Mouse (Mus musculus) embryonic facial prominence, embryonic 12.5 days (tissue): ENCODE measurements around the gene Sh2d6. TPM values are rescaled to one million over a fixed set of nuclear protein-coding genes. Genes with fewer than 3 reads are reported as not detected.

Experiments
- ATAC-seq: fragments of 200-750 bp; cut with Nextera tagmentation; 2 replicates; pipeline ENCODE4 v1.8.0; 2017; ENCODE audit not compliant: insufficient number of reproducible peaks, insufficient read depth, low FRiP score, low TSS enrichment
- H3K27ac ChIP-seq: fragments of 300-500 bp; sonication (generic); 2 replicates; pipeline ENCODE4 v1.5.1; 2016; ENCODE audit warnings: mild to moderate bottlenecking
- H3K27me3 ChIP-seq: fragments of 300-500 bp; sonication (generic); 2 replicates; pipeline ENCODE4 v1.6.1; 2016; ENCODE audit warnings: mild to moderate bottlenecking, moderate library complexity
- H3K36me3 ChIP-seq: fragments of 300-500 bp; sonication (generic); 2 replicates; pipeline ENCODE4 v1.6.1; 2016; ENCODE audit warnings: mild to moderate bottlenecking
- H3K4me1 ChIP-seq: fragments of 300-500 bp; sonication (generic); 2 replicates; pipeline ENCODE4 v1.6.1; 2016
- H3K4me2 ChIP-seq: fragments of 300-500 bp; sonication (generic); replicated peaks from 2 replicates; pipeline ENCODE4 v1.6.1; 2016; ENCODE audit warnings: mild to moderate bottlenecking, moderate library complexity
- H3K4me3 ChIP-seq: fragments of 300-500 bp; sonication (generic); 2 replicates; pipeline ENCODE4 v1.5.1; 2016; ENCODE audit warnings: mild to moderate bottlenecking
- H3K9ac ChIP-seq: fragments of 300-500 bp; sonication (generic); 2 replicates; pipeline ENCODE4 v1.6.1; 2016; ENCODE audit warnings: mild to moderate bottlenecking, moderate library complexity
- H3K9me3 ChIP-seq: fragments of 300-500 bp; sonication (generic); 2 replicates; pipeline ENCODE4 v1.6.1; 2016; ENCODE audit warnings: mild to moderate bottlenecking, moderate library complexity
- WGBS: fragments of 180-500 bp; shearing (Covaris S2); methylation state at CpG from one replicate; pipeline ENCODE4 v1.1.7; 2016; 5-methylcytosine and 5-hydroxymethylcytosine counted together
- polyA plus RNA-seq: library from polyadenylated mRNA; unstranded; fragments of >200 nt; fragmentation: Nextera tagmentation; extraction: Ambion mirVana; gene quantifications from 2 replicates; pipeline ENCODE4 v1.2.1, GENCODE M21; 2016

Gene Sh2d6
- polyA plus RNA-seq, 1 experiment from 2014 or later = not detected

DNA sequence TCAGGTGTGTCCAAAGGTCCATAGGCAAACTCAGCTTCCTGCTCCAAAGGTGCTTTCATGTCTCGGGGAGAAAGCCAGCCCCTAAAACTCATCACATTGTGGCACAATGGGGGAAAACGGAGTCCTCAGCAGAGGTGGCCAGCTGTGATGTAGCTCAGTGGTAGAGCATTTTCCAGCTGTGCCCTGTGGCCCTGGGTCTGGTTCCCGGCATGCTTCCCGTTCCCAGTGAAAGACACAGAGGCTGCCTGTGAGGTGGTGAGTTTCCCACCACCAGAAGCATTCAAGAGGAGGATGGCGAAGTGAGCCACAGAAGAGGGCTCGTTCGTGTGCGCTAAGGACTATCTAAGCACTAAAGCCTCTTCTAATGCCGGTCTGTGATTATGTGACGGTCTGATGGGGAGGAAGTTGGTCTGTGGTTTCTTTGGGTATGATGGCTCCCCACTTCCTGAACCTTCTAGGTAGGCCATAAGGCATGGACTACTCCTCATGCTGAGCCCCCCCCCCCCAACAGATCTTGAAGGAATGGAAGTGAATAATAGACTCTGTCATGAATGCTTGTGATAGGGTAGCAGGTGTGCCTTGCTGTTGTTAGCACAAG, 29.1 kb upstream of the Sh2d6 start:
- no peak for ATAC-seq
- Histone ChIP-seq H3K4me2 (no peak overlapping the region), H3K9me3 (no peaks in the 10 kb centered on the region), H3K9ac (no peak overlapping the region), H3K27me3 (no peaks in the 10 kb centered on the region), H3K4me1 (peaks cover 21% of the 10 kb centered on the region), H3K36me3 (no peaks in the 10 kb centered on the region), H3K27ac (peak overlapping the region; percentile 93; the same call in 1 of the 2 replicates), H3K4me3 (no peak overlapping the region)
- 84% methylated on average over 10 of the region's 10 CpGs for WGBS

DNA sequence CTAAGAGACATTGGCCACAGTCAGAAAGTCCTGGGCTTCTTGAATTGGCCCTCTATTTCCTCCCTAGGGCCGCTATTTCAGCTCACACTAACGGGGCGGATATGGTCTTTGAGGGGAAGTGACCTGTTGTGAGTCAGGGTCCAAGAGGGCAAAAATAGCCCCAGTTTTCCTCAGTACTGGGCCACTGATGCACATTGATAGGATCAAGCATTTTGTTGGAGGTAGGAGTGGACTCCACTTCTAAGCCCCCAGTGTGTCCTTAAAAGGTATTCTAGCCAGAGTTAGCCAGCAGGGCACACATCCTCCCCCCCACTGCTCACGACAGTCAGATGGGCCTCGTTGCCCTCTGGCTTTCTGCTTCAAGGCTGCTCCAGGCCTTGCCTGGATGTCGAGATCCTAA, 28.5 kb upstream of the Sh2d6 start:
- H3K27me3 ChIP-seq = no peaks in the 10 kb centered on the region
- H3K4me1 ChIP-seq = peaks cover 21% of the 10 kb centered on the region
- no peaks in the 10 kb centered on the region for H3K36me3 ChIP-seq
- 0 out of 2 replicates have a peak overlapping the region, but pooled peaks have one; percentile 30 for H3K27ac ChIP-seq
- no peak overlapping the region for H3K4me3 ChIP-seq
- no peaks in the 10 kb centered on the region for H3K9me3 ChIP-seq
- ATAC-seq = no peak
- no peak overlapping the region for H3K9ac ChIP-seq
- H3K4me2 ChIP-seq = no peak overlapping the region
- WGBS = 46% methylated on average over 6 of the region's 6 CpGs

DNA sequence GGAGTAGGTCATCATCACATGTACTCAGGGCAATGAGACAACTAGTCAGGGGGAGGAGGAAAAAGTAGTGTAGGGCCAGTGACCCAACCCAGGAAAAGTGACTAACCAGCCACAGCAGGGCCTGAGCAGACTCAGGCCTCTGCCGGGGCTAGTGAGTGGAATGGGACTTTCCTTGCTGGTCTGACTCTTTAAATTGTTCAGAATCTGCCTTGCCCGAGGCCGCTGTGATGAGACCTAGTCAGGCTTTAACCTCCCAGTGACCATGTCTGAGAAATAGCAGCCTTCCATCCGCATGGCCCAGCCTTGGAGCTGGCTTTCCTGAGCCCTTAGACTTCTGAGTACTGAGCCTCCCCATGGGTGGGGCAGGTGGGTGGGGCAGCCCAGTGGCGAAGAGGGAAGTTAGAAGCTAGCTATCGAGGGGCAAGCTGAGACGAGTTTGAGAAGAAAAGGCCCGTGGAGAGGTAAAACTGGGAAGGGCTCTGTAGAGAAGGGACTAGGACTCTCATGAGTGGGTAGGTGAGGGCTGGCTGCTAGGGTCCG, 27.6 kb upstream of the Sh2d6 start:
- peaks cover 28% of the 10 kb centered on the region for H3K4me1 ChIP-seq
- H3K9ac ChIP-seq = no peak overlapping the region
- no peaks in the 10 kb centered on the region for H3K9me3 ChIP-seq
- 0 out of 2 replicates have a peak overlapping the region, but pooled peaks have one; percentile 25 for H3K27ac ChIP-seq
- no peaks in the 10 kb centered on the region for H3K27me3 ChIP-seq
- WGBS = 52% methylated on average over 9 of the region's 9 CpGs
- ATAC-seq = no peak
- no peak overlapping the region for H3K4me2 ChIP-seq
- H3K36me3 ChIP-seq = no peaks in the 10 kb centered on the region
- no peak overlapping the region for H3K4me3 ChIP-seq

DNA sequence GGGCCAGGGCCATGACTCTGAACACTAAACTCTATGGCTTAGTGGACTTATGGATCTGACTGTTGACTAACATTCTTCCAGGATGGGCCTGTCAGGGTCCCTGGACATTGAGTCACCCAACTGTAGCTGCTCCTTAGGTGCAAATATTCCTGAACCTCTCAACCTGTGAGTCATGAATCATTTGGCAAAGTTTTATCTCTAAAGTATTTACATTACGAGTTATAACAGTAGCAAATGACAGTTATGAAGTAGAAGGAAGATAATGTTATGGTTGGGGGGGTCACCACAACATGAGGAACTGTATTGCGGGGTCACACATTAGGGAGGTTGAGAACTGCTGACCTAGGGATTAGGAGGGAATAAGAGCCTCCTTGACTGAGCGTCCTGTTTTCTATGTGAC, 26.4 kb upstream of the Sh2d6 start:
- Histone ChIP-seq H3K9ac (no peak overlapping the region), H3K4me3 (no peak overlapping the region), H3K9me3 (no peaks in the 10 kb centered on the region), H3K4me2 (no peak overlapping the region), H3K4me1 (peaks cover 19% of the 10 kb centered on the region; the same call in 1 of the 2 replicates), H3K36me3 (no peaks in the 10 kb centered on the region), H3K27ac (no peak overlapping the region), H3K27me3 (no peaks in the 10 kb centered on the region)
- no peak for ATAC-seq
- WGBS = 90% methylated on average over 3 of the region's 3 CpGs

DNA sequence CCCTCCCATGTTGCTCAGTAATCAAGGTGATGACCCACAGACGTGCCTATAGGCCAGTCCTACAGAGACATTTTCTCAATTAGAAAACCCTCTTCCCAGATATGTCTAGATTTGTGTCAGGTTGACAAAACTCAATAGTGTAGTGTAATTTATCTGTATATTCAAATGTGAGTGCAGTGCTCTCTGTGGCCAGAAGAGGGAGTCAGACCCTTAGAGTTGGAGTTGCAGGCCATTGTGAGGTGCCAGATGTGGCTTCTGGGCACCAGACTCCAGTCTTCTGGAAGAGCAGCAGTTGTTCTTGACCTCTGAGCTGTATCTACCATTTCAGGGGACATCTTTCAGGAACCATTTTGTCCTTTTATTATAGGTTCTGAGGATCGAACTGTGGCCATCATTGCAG, 25.6 kb upstream of the Sh2d6 start:
- Histone ChIP-seq H3K27ac (no peak overlapping the region), H3K4me1 (peaks cover 13% of the 10 kb centered on the region; the same call in 1 of the 2 replicates), H3K9me3 (no peaks in the 10 kb centered on the region), H3K4me3 (no peak overlapping the region), H3K36me3 (no peaks in the 10 kb centered on the region), H3K4me2 (no peak overlapping the region), H3K27me3 (no peaks in the 10 kb centered on the region), H3K9ac (no peak overlapping the region)
- WGBS = 86% methylated on average over 2 of the region's 2 CpGs
- ATAC-seq = no peak

DNA sequence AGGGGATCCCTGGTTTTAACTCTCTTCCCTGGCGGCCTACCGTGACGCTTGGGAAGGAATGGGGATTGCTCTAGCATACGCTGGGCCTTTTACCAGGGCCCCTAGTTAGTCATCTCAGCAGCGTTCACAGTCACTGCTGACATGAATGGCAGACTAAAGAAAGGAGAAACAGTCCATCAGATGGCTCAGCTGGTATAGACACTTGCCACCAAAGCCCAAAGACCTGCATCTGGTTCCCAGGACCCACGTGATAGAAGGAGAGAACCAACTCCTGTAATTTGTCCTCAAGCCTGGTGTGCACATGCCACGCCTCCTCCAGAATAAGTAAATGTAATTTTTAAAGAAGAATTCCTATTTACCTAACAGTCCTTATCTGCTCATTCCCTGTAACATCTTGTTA, 23.9 kb upstream of the Sh2d6 start:
- no peak overlapping the region for H3K9ac ChIP-seq
- H3K36me3 ChIP-seq = no peaks in the 10 kb centered on the region
- no peak overlapping the region for H3K4me2 ChIP-seq
- ATAC-seq = no peak
- H3K4me1 ChIP-seq = peaks cover 7% of the 10 kb centered on the region; the same call in 1 of the 2 replicates
- no peaks in the 10 kb centered on the region for H3K27me3 ChIP-seq
- H3K27ac ChIP-seq = no peak overlapping the region
- WGBS = 46% methylated on average over 7 of the region's 7 CpGs
- H3K4me3 ChIP-seq = no peak overlapping the region
- no peaks in the 10 kb centered on the region for H3K9me3 ChIP-seq

DNA sequence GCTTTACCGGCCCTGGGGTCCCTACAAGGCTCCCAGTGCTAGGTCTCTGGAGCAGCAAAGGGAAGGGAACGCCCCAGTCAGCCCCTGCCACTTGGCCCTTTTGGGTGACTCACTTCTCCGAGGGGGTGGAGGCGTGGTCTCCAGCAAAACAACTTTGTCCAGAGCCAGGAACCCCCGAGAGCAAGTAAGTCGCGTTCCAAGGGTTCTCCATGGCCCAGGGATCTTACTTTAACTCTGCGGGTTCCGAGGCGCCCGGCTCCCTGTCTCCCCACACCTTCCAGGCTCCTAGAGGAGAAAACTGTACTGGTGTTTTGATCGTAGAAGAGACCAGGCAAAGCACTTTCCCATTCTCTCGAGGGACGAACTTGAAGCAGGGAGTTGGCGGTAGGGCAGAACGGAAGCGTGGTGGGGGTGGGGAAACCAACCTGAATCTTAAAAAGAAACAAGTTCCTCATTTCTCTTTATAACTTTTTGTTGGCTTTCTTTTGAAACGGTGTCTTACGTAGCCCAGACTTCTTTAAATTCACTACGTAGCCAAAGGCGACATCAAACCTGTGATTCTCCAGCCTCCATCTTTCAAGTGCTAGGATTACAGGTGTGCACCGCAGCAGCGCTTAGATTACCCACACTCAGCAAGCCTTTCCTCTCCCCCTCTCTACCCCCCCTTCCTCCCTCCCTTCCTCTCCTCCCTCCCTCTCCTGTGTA, 22.9 kb upstream of the Sh2d6 start, which contains the start of gene Capg:
Gene Capg (plus strand): TSS at position 109 of the 705 bp plus-strand sequence.
- Histone ChIP-seq H3K9ac (no peak within 1 kb of the TSS), H3K4me3 (peak within 1 kb of the TSS; percentile 22), H3K9me3 (no peaks in the 10 kb centered on the region), H3K4me2 (peak within 1 kb of the TSS; percentile 45), H3K4me1 (peaks cover 7% of the 10 kb centered on the region; the same call in 1 of the 2 replicates), H3K27ac (peak within 1 kb of the TSS; percentile 65; the same call in 1 of the 2 replicates), H3K27me3 (no peaks in the 10 kb centered on the region), H3K36me3 (no peaks in the 10 kb centered on the region)
- WGBS = 9% methylated on average over 23 of the region's 23 CpGs
- ATAC-seq = no peak; the same call in 1 of the 2 replicates

DNA sequence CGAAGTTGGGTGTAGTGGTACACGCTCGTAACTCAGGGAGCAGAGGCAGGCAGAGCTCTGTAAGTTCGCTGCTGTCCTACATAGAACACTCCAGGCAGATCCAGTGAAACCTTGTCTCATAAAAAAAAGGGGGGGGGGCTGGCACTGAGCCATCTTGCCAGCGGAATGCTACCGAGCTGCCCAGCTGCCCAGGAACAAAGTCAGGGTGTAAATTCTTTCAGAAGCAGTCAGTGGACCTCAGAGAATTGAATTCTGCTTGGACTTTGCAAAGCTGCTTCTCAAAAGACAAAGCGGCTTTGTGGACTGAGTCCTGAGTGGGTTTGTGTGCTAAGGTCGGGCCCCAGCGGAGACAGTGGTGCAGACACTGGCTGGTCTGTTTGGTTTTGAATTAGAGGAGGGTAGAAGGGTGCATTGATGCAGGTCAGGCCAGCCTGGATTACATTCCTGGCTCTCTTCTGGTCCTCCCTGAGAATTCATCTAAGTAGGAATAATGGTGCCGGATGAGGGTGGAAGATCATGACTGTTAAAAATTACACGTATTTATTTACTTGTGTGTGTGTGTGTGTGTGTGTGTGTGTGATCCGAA, 21.9 kb upstream of the Sh2d6 start:
- no peak for ATAC-seq
- Histone ChIP-seq H3K9ac (no peak overlapping the region), H3K27ac (peak overlapping the region; percentile 65; the same call in 1 of the 2 replicates), H3K4me2 (no peak overlapping the region), H3K9me3 (no peaks in the 10 kb centered on the region), H3K36me3 (no peaks in the 10 kb centered on the region), H3K4me1 (peaks cover 11% of the 10 kb centered on the region), H3K27me3 (no peaks in the 10 kb centered on the region), H3K4me3 (no peak overlapping the region)
- WGBS = 72% methylated on average over 12 of the region's 12 CpGs

DNA sequence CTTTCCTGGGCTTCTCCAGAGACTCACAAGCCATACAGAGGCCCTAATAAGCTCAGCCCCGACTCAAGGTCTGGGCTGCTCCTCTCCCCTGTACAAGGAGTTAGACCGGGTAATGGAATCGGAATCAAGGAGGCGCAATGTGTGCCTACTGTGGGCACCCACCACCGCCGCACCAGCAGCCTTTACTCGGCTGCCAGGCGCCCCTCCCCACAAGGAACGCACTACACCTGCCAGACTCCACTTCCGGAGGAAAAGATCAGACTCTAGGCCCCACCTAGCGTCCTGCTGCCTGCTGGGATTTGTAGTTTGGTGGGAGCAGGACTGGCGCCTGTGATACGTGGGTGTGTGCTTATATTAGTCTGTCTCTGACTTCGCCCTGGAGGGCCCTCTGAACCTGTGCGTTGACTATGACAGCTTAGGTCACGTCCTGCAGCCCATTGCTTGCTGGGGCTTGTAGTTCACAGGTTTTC, 17.1 kb upstream of the Sh2d6 start:
- no peaks in the 10 kb centered on the region for H3K27me3 ChIP-seq
- H3K9ac ChIP-seq = peak overlapping the region; percentile 38; the same call in 1 of the 2 replicates
- 2% methylated on average over 16 of the region's 16 CpGs for WGBS
- peak overlapping the region; percentile 69 for H3K4me2 ChIP-seq
- no peaks in the 10 kb centered on the region for H3K36me3 ChIP-seq
- peaks cover 16% of the 10 kb centered on the region for H3K4me1 ChIP-seq
- peak; percentile 90 for ATAC-seq
- peak overlapping the region; percentile 51 for H3K4me3 ChIP-seq
- H3K9me3 ChIP-seq = no peaks in the 10 kb centered on the region
- H3K27ac ChIP-seq = 0 out of 2 replicates have a peak overlapping the region, but pooled peaks have one; percentile 2

DNA sequence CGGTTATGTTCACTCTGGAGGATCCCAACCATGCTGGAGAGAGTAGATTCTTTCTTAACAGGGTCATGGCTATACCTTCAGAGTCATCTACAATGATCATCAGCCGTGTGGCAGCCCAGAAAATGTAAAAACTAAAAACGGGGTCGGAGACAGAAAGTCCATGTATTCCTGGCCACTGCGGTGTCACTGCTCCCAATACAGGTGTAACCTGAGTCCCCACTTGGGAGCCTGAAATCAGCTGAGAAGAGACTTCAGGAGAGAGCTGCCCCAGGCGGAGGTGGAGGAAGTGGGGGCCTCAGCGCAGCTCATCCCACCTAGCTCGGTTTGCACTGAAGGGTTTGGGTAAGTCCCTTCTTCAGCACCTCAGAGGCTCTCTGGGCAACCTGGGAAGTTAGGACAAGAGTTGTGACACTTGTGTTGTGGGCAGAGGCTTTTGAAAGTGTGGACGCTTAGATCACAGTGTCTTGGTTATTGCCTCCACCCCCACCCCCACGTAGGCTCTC, 16.5 kb upstream of the Sh2d6 start:
- 35% methylated on average over 10 of the region's 10 CpGs for WGBS
- peaks cover 17% of the 10 kb centered on the region for H3K4me1 ChIP-seq
- peak overlapping the region; percentile 38 for H3K9ac ChIP-seq
- H3K27ac ChIP-seq = 0 out of 2 replicates have a peak overlapping the region, but pooled peaks have one; percentile 2
- ATAC-seq = no peak
- peak overlapping the region; percentile 69 for H3K4me2 ChIP-seq
- H3K4me3 ChIP-seq = peak overlapping the region; percentile 51
- no peaks in the 10 kb centered on the region for H3K9me3 ChIP-seq
- H3K36me3 ChIP-seq = no peaks in the 10 kb centered on the region
- no peaks in the 10 kb centered on the region for H3K27me3 ChIP-seq

DNA sequence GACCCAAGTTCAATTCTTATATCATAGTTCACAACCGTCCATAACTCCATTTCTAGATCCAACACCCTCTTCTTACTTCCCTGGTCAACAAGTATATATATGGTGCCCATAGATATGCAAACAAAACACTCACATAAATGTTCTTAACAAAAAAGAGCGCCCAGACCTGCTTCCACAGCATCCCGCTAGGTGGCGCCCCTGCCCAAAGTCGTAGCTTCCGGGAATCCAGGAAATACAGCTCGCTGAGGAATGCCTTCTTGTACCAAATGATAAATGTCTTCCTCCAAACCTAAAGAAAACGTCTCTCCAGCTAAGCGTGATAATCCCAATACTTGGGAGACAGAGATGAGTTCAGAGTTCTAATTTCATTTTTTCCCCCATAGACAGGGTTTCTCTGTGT, 13.7 kb upstream of the Sh2d6 start:
- 4% methylated on average over 9 of the region's 9 CpGs for WGBS
- H3K27me3 ChIP-seq = no peaks in the 10 kb centered on the region
- no peak overlapping the region for H3K4me3 ChIP-seq
- no peaks in the 10 kb centered on the region for H3K36me3 ChIP-seq
- no peaks in the 10 kb centered on the region for H3K9me3 ChIP-seq
- H3K4me2 ChIP-seq = peak overlapping the region; percentile 20
- H3K4me1 ChIP-seq = peaks cover 25% of the 10 kb centered on the region
- no peak for ATAC-seq
- H3K27ac ChIP-seq = no peak overlapping the region
- no peak overlapping the region for H3K9ac ChIP-seq
